Mouse (Mus musculus) megakaryocyte, embryonic 14.5 days (primary cell): Measurements from ENCODE around the gene Hoxc6.

Experiments
- FLI1 ChIP-seq: IDR thresholded peaks from 2 replicates; pipeline ENCODE4 v1.6.1; 2012; ENCODE audit warnings: low read length, inconsistent platforms, mixed read lengths
- GATA1 ChIP-seq: IDR thresholded peaks from 3 replicates; pipeline ENCODE4 v1.6.1; 2012; ENCODE audit warnings: mixed read lengths, low read length, inconsistent platforms, borderline replicate concordance

- no peak for TF ChIP-seq GATA1
- no peak for TF ChIP-seq FLI1
Observed at GRCm38 (mm10) chr15:102972254-102972653, 25.8 kb upstream of the Hoxc6 start.
